Mouse (Mus musculus): Measurements from ENCODE around the gene Fndc5. TPM values are rescaled to one million over a fixed set of nuclear protein-coding genes. Genes with fewer than 3 reads are reported as not detected.

Gene Fndc5
- polyA plus RNA-seq, 1 experiment from 2014 or later, result 5.3 TPM

- Histone ChIP-seq H3K36me3 (ENCODE audit: control insufficient read depth, insufficient read depth, low read length) (no peaks in the 10 kb centered on the region; the same call in 1 of the 2 replicates), H3K4me2 (peak overlapping the region; percentile 0; the same call in 1 of the 2 replicates), H3K9me3 (replicated peaks; ENCODE audit: control insufficient read depth, low read length) (no peaks in the 10 kb centered on the region), H3K4me3 (ENCODE audit: low read depth, low read length) (no peak overlapping the region), H3K27me3 (ENCODE audit: control insufficient read depth, insufficient read depth, low read length) (peaks cover 25% of the 10 kb centered on the region), H3K9ac (ENCODE audit: low read depth, low read length) (0 out of 2 replicates have a peak overlapping the region, but pooled peaks have one; percentile 34), H3K27ac (ENCODE audit: low read depth, low read length) (peak overlapping the region; percentile 50; the same call in 1 of the 2 replicates), H3K4me1 (ENCODE audit: control insufficient read depth, insufficient read depth, low read length) (peaks cover 36% of the 10 kb centered on the region)
- WGBS (ENCODE audit: insufficient replicate concordance), result 59% methylated on average over 17 of the region's 17 CpGs
- ATAC-seq (replicated peaks; ENCODE audit: insufficient number of reproducible peaks, low FRiP score, low TSS enrichment), result no peak
These were observed 5.0 kb downstream of the Fndc5 start for GRCm38 (mm10) chr4:129141560-129142438.

GRCm38 (mm10) chr4:129142439-129143045 lies 5.7 kb downstream of the Fndc5 start:
- Histone ChIP-seq H3K27me3 (ENCODE audit: control insufficient read depth, insufficient read depth, low read length) (peaks cover 19% of the 10 kb centered on the region), H3K4me3 (ENCODE audit: low read depth, low read length) (no peak overlapping the region), H3K9ac (ENCODE audit: low read depth, low read length) (no peak overlapping the region), H3K9me3 (replicated peaks; ENCODE audit: control insufficient read depth, low read length) (no peaks in the 10 kb centered on the region), H3K27ac (ENCODE audit: low read depth, low read length) (no peak overlapping the region), H3K4me2 (no peak overlapping the region), H3K4me1 (ENCODE audit: control insufficient read depth, insufficient read depth, low read length) (peaks cover 34% of the 10 kb centered on the region), H3K36me3 (ENCODE audit: control insufficient read depth, insufficient read depth, low read length) (no peaks in the 10 kb centered on the region; the same call in 1 of the 2 replicates)
- no peak for ATAC-seq (replicated peaks; ENCODE audit: insufficient number of reproducible peaks, low FRiP score, low TSS enrichment)
- 85% methylated on average over 11 of the region's 11 CpGs for WGBS (ENCODE audit: insufficient replicate concordance)

GRCm38 (mm10) chr4:129143509-129143908 lies 6.7 kb downstream of the Fndc5 start:
- H3K27ac ChIP-seq (ENCODE audit: low read depth, low read length), result no peak overlapping the region
- H3K27me3 ChIP-seq (ENCODE audit: control insufficient read depth, insufficient read depth, low read length), result peaks cover 9% of the 10 kb centered on the region
- no peak overlapping the region for H3K9ac ChIP-seq (ENCODE audit: low read depth, low read length)
- H3K4me1 ChIP-seq (ENCODE audit: control insufficient read depth, insufficient read depth, low read length), result peaks cover 27% of the 10 kb centered on the region
- no peaks in the 10 kb centered on the region; the same call in 1 of the 2 replicates for H3K36me3 ChIP-seq (ENCODE audit: control insufficient read depth, insufficient read depth, low read length)
- ATAC-seq (replicated peaks; ENCODE audit: insufficient number of reproducible peaks, low FRiP score, low TSS enrichment), result no peak
- H3K9me3 ChIP-seq (replicated peaks; ENCODE audit: control insufficient read depth, low read length), result no peaks in the 10 kb centered on the region
- H3K4me2 ChIP-seq, result no peak overlapping the region
- WGBS (ENCODE audit: insufficient replicate concordance), result 82% methylated on average over 5 of the region's 5 CpGs
- H3K4me3 ChIP-seq (ENCODE audit: low read depth, low read length), result no peak overlapping the region

GRCm38 (mm10) chr4:129144401-129145367 lies 7.9 kb downstream of the Fndc5 start:
- no peak overlapping the region for H3K4me3 ChIP-seq (ENCODE audit: low read depth, low read length)
- peak overlapping the region; percentile 22; the same call in 1 of the 2 replicates for H3K9ac ChIP-seq (ENCODE audit: low read depth, low read length)
- no peak overlapping the region for H3K27ac ChIP-seq (ENCODE audit: low read depth, low read length)
- peaks cover 27% of the 10 kb centered on the region for H3K4me1 ChIP-seq (ENCODE audit: control insufficient read depth, insufficient read depth, low read length)
- WGBS (ENCODE audit: insufficient replicate concordance), result 60% methylated on average over 16 of the region's 16 CpGs
- no peak overlapping the region for H3K4me2 ChIP-seq
- no peak for ATAC-seq (replicated peaks; ENCODE audit: insufficient number of reproducible peaks, low FRiP score, low TSS enrichment)
- H3K27me3 ChIP-seq (ENCODE audit: control insufficient read depth, insufficient read depth, low read length), result no peaks in the 10 kb centered on the region
- no peaks in the 10 kb centered on the region for H3K9me3 ChIP-seq (replicated peaks; ENCODE audit: control insufficient read depth, low read length)
- H3K36me3 ChIP-seq (ENCODE audit: control insufficient read depth, insufficient read depth, low read length), result peaks cover 3% of the 10 kb centered on the region; the same call in 1 of the 2 replicates

GRCm38 (mm10) chr4:129145411-129145810 lies 8.6 kb downstream of the Fndc5 start:
- no peak overlapping the region for H3K27ac ChIP-seq (ENCODE audit: low read depth, low read length)
- no peak overlapping the region for H3K4me3 ChIP-seq (ENCODE audit: low read depth, low read length)
- no peak overlapping the region for H3K9ac ChIP-seq (ENCODE audit: low read depth, low read length)
- 58% methylated on average over 4 of the region's 4 CpGs for WGBS (ENCODE audit: insufficient replicate concordance)
- H3K4me2 ChIP-seq, result no peak overlapping the region
- H3K27me3 ChIP-seq (ENCODE audit: control insufficient read depth, insufficient read depth, low read length), result no peaks in the 10 kb centered on the region
- peaks cover 27% of the 10 kb centered on the region for H3K4me1 ChIP-seq (ENCODE audit: control insufficient read depth, insufficient read depth, low read length)
- no peak for ATAC-seq (replicated peaks; ENCODE audit: insufficient number of reproducible peaks, low FRiP score, low TSS enrichment)
- no peaks in the 10 kb centered on the region for H3K9me3 ChIP-seq (replicated peaks; ENCODE audit: control insufficient read depth, low read length)
- peaks cover 7% of the 10 kb centered on the region; the same call in 1 of the 2 replicates for H3K36me3 ChIP-seq (ENCODE audit: control insufficient read depth, insufficient read depth, low read length)

GRCm38 (mm10) chr4:129145943-129146342 lies 9.1 kb downstream of the Fndc5 start:
- Histone ChIP-seq H3K4me1 (ENCODE audit: control insufficient read depth, insufficient read depth, low read length) (peaks cover 27% of the 10 kb centered on the region), H3K4me3 (ENCODE audit: low read depth, low read length) (no peak overlapping the region), H3K36me3 (ENCODE audit: control insufficient read depth, insufficient read depth, low read length) (peaks cover 10% of the 10 kb centered on the region), H3K4me2 (no peak overlapping the region), H3K9me3 (replicated peaks; ENCODE audit: control insufficient read depth, low read length) (no peaks in the 10 kb centered on the region), H3K27ac (ENCODE audit: low read depth, low read length) (no peak overlapping the region), H3K9ac (ENCODE audit: low read depth, low read length) (no peak overlapping the region), H3K27me3 (ENCODE audit: control insufficient read depth, insufficient read depth, low read length) (no peaks in the 10 kb centered on the region)
- 71% methylated on average over 4 of the region's 4 CpGs for WGBS (ENCODE audit: insufficient replicate concordance)
- no peak for ATAC-seq (replicated peaks; ENCODE audit: insufficient number of reproducible peaks, low FRiP score, low TSS enrichment)

- Histone ChIP-seq H3K9me3 (replicated peaks; ENCODE audit: control insufficient read depth, low read length) (no peaks in the 10 kb centered on the region), H3K27me3 (ENCODE audit: control insufficient read depth, insufficient read depth, low read length) (no peaks in the 10 kb centered on the region), H3K4me2 (no peak overlapping the region), H3K36me3 (ENCODE audit: control insufficient read depth, insufficient read depth, low read length) (peaks cover 12% of the 10 kb centered on the region), H3K4me3 (ENCODE audit: low read depth, low read length) (no peak overlapping the region), H3K27ac (ENCODE audit: low read depth, low read length) (no peak overlapping the region), H3K9ac (ENCODE audit: low read depth, low read length) (no peak overlapping the region), H3K4me1 (ENCODE audit: control insufficient read depth, insufficient read depth, low read length) (peaks cover 22% of the 10 kb centered on the region)
- no peak for ATAC-seq (replicated peaks; ENCODE audit: insufficient number of reproducible peaks, low FRiP score, low TSS enrichment)
- WGBS (ENCODE audit: insufficient replicate concordance), result 48% methylated on average over 2 of the region's 2 CpGs
These were observed 9.6 kb downstream of the Fndc5 start for GRCm38 (mm10) chr4:129146392-129146791.

GRCm38 (mm10) chr4:129147552-129148103 lies 10.8 kb downstream of the Fndc5 start:
- H3K9me3 ChIP-seq (replicated peaks; ENCODE audit: control insufficient read depth, low read length), result no peaks in the 10 kb centered on the region
- no peak for ATAC-seq (replicated peaks; ENCODE audit: insufficient number of reproducible peaks, low FRiP score, low TSS enrichment)
- WGBS (ENCODE audit: insufficient replicate concordance), result 69% methylated on average over 13 of the region's 13 CpGs
- H3K9ac ChIP-seq (ENCODE audit: low read depth, low read length), result no peak overlapping the region
- H3K4me3 ChIP-seq (ENCODE audit: low read depth, low read length), result no peak overlapping the region
- no peak overlapping the region; the same call in 1 of the 2 replicates for H3K4me2 ChIP-seq
- no peaks in the 10 kb centered on the region for H3K27me3 ChIP-seq (ENCODE audit: control insufficient read depth, insufficient read depth, low read length)
- H3K4me1 ChIP-seq (ENCODE audit: control insufficient read depth, insufficient read depth, low read length), result peaks cover 14% of the 10 kb centered on the region
- H3K27ac ChIP-seq (ENCODE audit: low read depth, low read length), result no peak overlapping the region
- peaks cover 17% of the 10 kb centered on the region for H3K36me3 ChIP-seq (ENCODE audit: control insufficient read depth, insufficient read depth, low read length)
